Mouse (Mus musculus) frontal cortex, postnatal 10 days (tissue): ENCODE measurements around the gene Zbtb21.
"Not testable (repeated sequence)": the region's sequence is repeated elsewhere in the genome, so short reads cannot be mapped to it uniquely, and the experiment has no call there.

Experiments used
- DNase-seq, 2 experiments: peaks; one replicate each; pipeline ENCODE4 v3.0.0; 2022; ENCODE audit warnings: low spot score in 2 of 2, mixed read lengths in 1 of 2

Gene Zbtb21

GRCm38 (mm10) chr16:97962151-97962948 lies at the start of gene Zbtb21, which contains the start of gene C2cd2:
TSS of gene Zbtb21 (minus strand) at chr16:97962622.
TSS of gene C2cd2 (minus strand) at chr16:97962598.
- peak; percentile 96 for DNase-seq

- not testable (repeated sequence) for DNase-seq
These were observed 34.9 kb upstream of the Zbtb21 start for GRCm38 (mm10) chr16:97997383-97997731.

- peak; percentile 78 to 82 for DNase-seq
These were observed 34.4 kb upstream of the Zbtb21 start, which contains the start of gene B230307C23Rik for GRCm38 (mm10) chr16:97996616-97997382. TSS of gene B230307C23Rik (plus strand) at chr16:97997315.

GRCm38 (mm10) chr16:97995849-97996615 lies 33.6 kb upstream of the Zbtb21 start:
- no peak for DNase-seq

- not testable (repeated sequence) for DNase-seq
These were observed 30.1 kb upstream of the Zbtb21 start for GRCm38 (mm10) chr16:97992477-97992876.

GRCm38 (mm10) chr16:97991517-97991916 lies 29.1 kb upstream of the Zbtb21 start:
- DNase-seq: no peak

GRCm38 (mm10) chr16:97984589-97984988 lies 22.2 kb upstream of the Zbtb21 start:
- no peak for DNase-seq

- no peak for DNase-seq
These were observed 18.9 kb upstream of the Zbtb21 start for GRCm38 (mm10) chr16:97981362-97981761.

- no peak for DNase-seq
These were observed 15.3 kb upstream of the Zbtb21 start for GRCm38 (mm10) chr16:97977722-97978121.

- DNase-seq: no peak
These were observed 14.9 kb upstream of the Zbtb21 start for GRCm38 (mm10) chr16:97977277-97977676.

- DNase-seq: no peak
These were observed 1.6 kb upstream of the Zbtb21 start for GRCm38 (mm10) chr16:97963956-97964540.

GRCm38 (mm10) chr16:97961381-97962150 lies 856 bp downstream of the Zbtb21 start:
- peak in 1 of 2 experiments; percentile 64 for DNase-seq

- DNase-seq: no peak
These were observed 2.1 kb downstream of the Zbtb21 start for GRCm38 (mm10) chr16:97960348-97960747.

GRCm38 (mm10) chr16:97958401-97958973 lies 3.9 kb downstream of the Zbtb21 start:
- DNase-seq: no peak

GRCm38 (mm10) chr16:97957626-97958025 lies 4.8 kb downstream of the Zbtb21 start:
- DNase-seq: no peak

GRCm38 (mm10) chr16:97956011-97956410 lies 6.4 kb downstream of the Zbtb21 start:
- no peak for DNase-seq

- DNase-seq: no peak
These were observed 9.1 kb downstream of the Zbtb21 start for GRCm38 (mm10) chr16:97953300-97953699.

GRCm38 (mm10) chr16:97952801-97953200 lies 9.6 kb downstream of the Zbtb21 start:
- no peak for DNase-seq

GRCm38 (mm10) chr16:97952371-97952770 lies 10.1 kb downstream of the Zbtb21 start:
- DNase-seq: no peak

GRCm38 (mm10) chr16:97950061-97950460 lies 12.4 kb downstream of the Zbtb21 start:
- DNase-seq: no peak
